ENCODE assay signal across 20 mouse cellular contexts in the genomic region with DNA sequence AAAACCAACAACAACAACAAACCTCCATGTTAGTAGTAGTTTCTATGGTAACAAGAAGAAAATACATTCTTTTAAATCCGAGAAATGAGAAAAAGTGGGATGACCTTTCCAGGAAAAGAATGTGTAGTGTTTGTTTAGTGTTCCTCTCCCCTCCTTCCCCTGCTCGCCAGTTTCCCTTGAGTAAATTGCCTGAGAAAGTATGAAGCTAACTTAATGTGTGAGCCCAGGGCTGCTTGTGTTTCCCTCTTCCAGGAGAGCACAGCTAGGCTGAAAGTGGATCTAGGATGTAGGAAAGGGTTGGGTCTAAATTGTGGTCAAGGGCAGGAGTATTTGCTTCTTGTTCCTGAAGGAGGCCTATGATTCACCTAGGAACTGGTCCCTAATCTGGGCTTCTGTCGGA.
"Had no signal": no experiment of that assay in that cellular context is flagged by ENCODE, and none has a peak within 500 bp of the region (broad histone marks: within the 10 kb centered on the region; RNA-seq: fewer than 3 reads in every experiment).

No protein-coding gene starts in this region.

- DNase-seq: kidney, adult 11 months; kidney, adult 8-10 months; kidney, postnatal 25 days; layer of hippocampus, adult 9-11 months; liver; lung, postnatal 4 days; right cerebral cortex, adult 18-20 months; right cerebral cortex, postnatal 14 days; right cerebral cortex, postnatal 4 days; thymus, postnatal 25 days had no signal

- H3K36me3 ChIP-seq: limb, embryonic 10.5 days; limb, embryonic 13.5 days; liver, embryonic 12.5 days; liver, embryonic 15.5 days; lung, embryonic 15.5 days; neural tube, embryonic 12.5 days; neural tube, embryonic 15.5 days had no signal

- H3K4me1 ChIP-seq: limb, embryonic 10.5 days; limb, embryonic 13.5 days; liver, embryonic 12.5 days; liver, embryonic 15.5 days; lung, embryonic 15.5 days; neural tube, embryonic 12.5 days; neural tube, embryonic 15.5 days had no signal

- H3K4me3 ChIP-seq: layer of hippocampus, adult 2 months; limb, embryonic 10.5 days; limb, embryonic 13.5 days; liver, embryonic 12.5 days; liver, embryonic 15.5 days; lung, embryonic 15.5 days; neural tube, embryonic 12.5 days; neural tube, embryonic 15.5 days had no signal

- H3K9me3 ChIP-seq: limb, embryonic 10.5 days; limb, embryonic 13.5 days; liver, embryonic 12.5 days; liver, embryonic 15.5 days; lung, embryonic 15.5 days; neural tube, embryonic 12.5 days; neural tube, embryonic 15.5 days had no signal

- H3K4me2 ChIP-seq: limb, embryonic 13.5 days; liver, embryonic 12.5 days; liver, embryonic 15.5 days; lung, embryonic 15.5 days; midbrain, embryonic 11.5 days; neural tube, embryonic 12.5 days; neural tube, embryonic 15.5 days had no signal

- H3K9ac ChIP-seq: limb, embryonic 13.5 days; liver, embryonic 12.5 days; liver, embryonic 15.5 days; lung, embryonic 15.5 days; neural tube, embryonic 12.5 days; neural tube, embryonic 15.5 days had no signal

- H3K27ac ChIP-seq: layer of hippocampus, adult 2 months; limb, embryonic 10.5 days; limb, embryonic 13.5 days; liver, embryonic 12.5 days; liver, embryonic 15.5 days; lung, embryonic 15.5 days; neural tube, embryonic 12.5 days; neural tube, embryonic 15.5 days; stomach, postnatal 0 days had no signal

- ATAC-seq: liver, embryonic 12.5 days had no signal

- H3K27me3 ChIP-seq: limb, embryonic 13.5 days; liver, embryonic 12.5 days; liver, embryonic 15.5 days; lung, embryonic 15.5 days; neural tube, embryonic 12.5 days; neural tube, embryonic 15.5 days had no signal
